Mouse (Mus musculus): Measurements from ENCODE around the gene Hsd17b7. TPM values are rescaled to one million over a fixed set of nuclear protein-coding genes. Genes with fewer than 3 reads are reported as not detected.
A peak's percentile ranks its signal among the peaks of the same experiment; 100 is the strongest.
"Not testable (repeated sequence)": the region's sequence is repeated elsewhere in the genome, so short reads cannot be mapped to it uniquely, and the experiment has no call there.

The Hsd17b7 gene
- polyA plus RNA-seq (2016; fragmentation: Nextera tagmentation; extraction: Ambion mirVana) = 27.9 and 29.0 TPM in 2 replicates

GRCm38 (mm10) chr1:169968792-169969515 is at the start of gene Hsd17b7:
TSS of gene Hsd17b7 (minus strand) at chr1:169969241.
- Histone ChIP-seq H3K27ac (0 out of 2 replicates have a peak within 1 kb of the TSS, but pooled peaks have one; percentile 42), H3K4me1 (peaks cover 8% of the 10 kb centered on the region), H3K9me3 (no peaks in the 10 kb centered on the region), H3K9ac (peak within 1 kb of the TSS; percentile 61), H3K4me2 (replicated peaks) (peak within 1 kb of the TSS; percentile 79), H3K36me3 (peaks cover 23% of the 10 kb centered on the region), H3K4me3 (peak within 1 kb of the TSS; percentile 67), H3K27me3 (replicated peaks) (no peaks in the 10 kb centered on the region)
- peak; percentile 100 for ATAC-seq (ENCODE audit: low FRiP score, low read depth)
- WGBS = under 1% methylated on average over 48 of the region's 48 CpGs

- 96% methylated on average over 3 of the region's 3 CpGs for WGBS
- H3K9ac ChIP-seq = no peak overlapping the region
- no peak overlapping the region for H3K27ac ChIP-seq
- no peak overlapping the region for H3K4me3 ChIP-seq
- peaks cover 33% of the 10 kb centered on the region for H3K9me3 ChIP-seq
- H3K27me3 ChIP-seq (replicated peaks) = no peaks in the 10 kb centered on the region
- H3K36me3 ChIP-seq = peaks cover 3% of the 10 kb centered on the region
- H3K4me2 ChIP-seq (replicated peaks) = no peak overlapping the region
- ATAC-seq (ENCODE audit: low FRiP score, low read depth) = no peak
- H3K4me1 ChIP-seq = no peaks in the 10 kb centered on the region
Observed at GRCm38 (mm10) chr1:170014784-170015183, 45.7 kb upstream of the Hsd17b7 start.

- peaks cover 11% of the 10 kb centered on the region for H3K9me3 ChIP-seq
- no peak overlapping the region for H3K27ac ChIP-seq
- H3K27me3 ChIP-seq (replicated peaks) = no peaks in the 10 kb centered on the region
- 93% methylated on average over 15 of the region's 15 CpGs for WGBS
- H3K4me3 ChIP-seq = no peak overlapping the region
- H3K4me2 ChIP-seq (replicated peaks) = no peak overlapping the region
- ATAC-seq (ENCODE audit: low FRiP score, low read depth) = no peak
- H3K9ac ChIP-seq = no peak overlapping the region
- no peaks in the 10 kb centered on the region for H3K36me3 ChIP-seq
- H3K4me1 ChIP-seq = no peaks in the 10 kb centered on the region
Observed at GRCm38 (mm10) chr1:170010716-170011505, 41.9 kb upstream of the Hsd17b7 start.

- Histone ChIP-seq H3K36me3 (no peaks in the 10 kb centered on the region), H3K4me3 (no peak overlapping the region), H3K9me3 (no peaks in the 10 kb centered on the region), H3K9ac (no peak overlapping the region), H3K4me1 (no peaks in the 10 kb centered on the region), H3K4me2 (replicated peaks) (no peak overlapping the region), H3K27ac (no peak overlapping the region), H3K27me3 (replicated peaks) (no peaks in the 10 kb centered on the region)
- WGBS = 94% methylated on average over 1 of the region's 1 CpGs
- no peak for ATAC-seq (ENCODE audit: low FRiP score, low read depth)
Observed at GRCm38 (mm10) chr1:170009296-170009695, 40.3 kb upstream of the Hsd17b7 start.

- Histone ChIP-seq H3K9me3 (no peaks in the 10 kb centered on the region), H3K27me3 (replicated peaks) (no peaks in the 10 kb centered on the region), H3K36me3 (no peaks in the 10 kb centered on the region), H3K9ac (no peak overlapping the region), H3K4me3 (no peak overlapping the region), H3K4me1 (no peaks in the 10 kb centered on the region), H3K27ac (no peak overlapping the region), H3K4me2 (replicated peaks) (no peak overlapping the region)
- ATAC-seq (ENCODE audit: low FRiP score, low read depth) = no peak
- WGBS = 77% methylated on average over 13 of the region's 13 CpGs
Observed at GRCm38 (mm10) chr1:170008432-170009220, 39.6 kb upstream of the Hsd17b7 start.

GRCm38 (mm10) chr1:170006516-170006915 is 37.5 kb upstream of the Hsd17b7 start:
- Histone ChIP-seq H3K9me3 (no peaks in the 10 kb centered on the region), H3K9ac (no peak overlapping the region), H3K27me3 (replicated peaks) (no peaks in the 10 kb centered on the region), H3K4me3 (no peak overlapping the region), H3K27ac (no peak overlapping the region), H3K4me1 (no peaks in the 10 kb centered on the region), H3K4me2 (replicated peaks) (no peak overlapping the region), H3K36me3 (no peaks in the 10 kb centered on the region)
- ATAC-seq (ENCODE audit: low FRiP score, low read depth) = no peak
- 75% methylated on average over 5 of the region's 5 CpGs for WGBS

- H3K27ac ChIP-seq = no peak overlapping the region
- H3K4me1 ChIP-seq = no peaks in the 10 kb centered on the region
- no peak overlapping the region for H3K4me2 ChIP-seq (replicated peaks)
- H3K9me3 ChIP-seq = no peaks in the 10 kb centered on the region
- no peaks in the 10 kb centered on the region for H3K27me3 ChIP-seq (replicated peaks)
- ATAC-seq (ENCODE audit: low FRiP score, low read depth) = no peak
- H3K9ac ChIP-seq = no peak overlapping the region
- no peaks in the 10 kb centered on the region for H3K36me3 ChIP-seq
- H3K4me3 ChIP-seq = no peak overlapping the region
- 79% methylated on average over 3 of the region's 3 CpGs for WGBS
Observed at GRCm38 (mm10) chr1:170005297-170005696, 36.3 kb upstream of the Hsd17b7 start.

GRCm38 (mm10) chr1:169993901-169994300 is 24.9 kb upstream of the Hsd17b7 start:
- H3K4me3 ChIP-seq; H3K27ac ChIP-seq; H3K4me2 ChIP-seq (replicated peaks); H3K9me3 ChIP-seq; H3K36me3 ChIP-seq; H3K27me3 ChIP-seq (replicated peaks); ATAC-seq (ENCODE audit: low FRiP score, low read depth); H3K4me1 ChIP-seq; H3K9ac ChIP-seq: not testable (repeated sequence)
- 93% methylated on average over 6 of the region's 6 CpGs for WGBS

GRCm38 (mm10) chr1:169986166-169986565 is 17.1 kb upstream of the Hsd17b7 start:
- Histone ChIP-seq H3K4me2 (replicated peaks) (no peak overlapping the region), H3K36me3 (peaks cover 3% of the 10 kb centered on the region; the same call in 1 of the 2 replicates), H3K9ac (no peak overlapping the region), H3K9me3 (no peaks in the 10 kb centered on the region), H3K4me3 (no peak overlapping the region), H3K27ac (no peak overlapping the region), H3K4me1 (no peaks in the 10 kb centered on the region), H3K27me3 (replicated peaks) (no peaks in the 10 kb centered on the region)
- 51% methylated on average over 1 of the region's 1 CpGs for WGBS
- no peak for ATAC-seq (ENCODE audit: low FRiP score, low read depth)

- H3K4me1 ChIP-seq = no peaks in the 10 kb centered on the region
- H3K9ac ChIP-seq = no peak overlapping the region
- H3K4me3 ChIP-seq = no peak overlapping the region
- ATAC-seq (ENCODE audit: low FRiP score, low read depth) = no peak
- H3K27me3 ChIP-seq (replicated peaks) = no peaks in the 10 kb centered on the region
- H3K27ac ChIP-seq = no peak overlapping the region
- 92% methylated on average over 4 of the region's 4 CpGs for WGBS
- no peak overlapping the region for H3K4me2 ChIP-seq (replicated peaks)
- no peaks in the 10 kb centered on the region for H3K36me3 ChIP-seq
- H3K9me3 ChIP-seq = no peaks in the 10 kb centered on the region
Observed at GRCm38 (mm10) chr1:169977621-169978020, 8.6 kb upstream of the Hsd17b7 start.

- no peaks in the 10 kb centered on the region for H3K9me3 ChIP-seq
- WGBS = 92% methylated on average over 2 of the region's 2 CpGs
Observed at GRCm38 (mm10) chr1:169971998-169972397, 3.0 kb upstream of the Hsd17b7 start.

GRCm38 (mm10) chr1:169970936-169971335 is 1.9 kb upstream of the Hsd17b7 start:
- WGBS = 97% methylated on average over 4 of the region's 4 CpGs

More at GRCm38 (mm10) chr1:169971998-169972397, 3.0 kb upstream of the Hsd17b7 start:
- Histone ChIP-seq H3K4me1 (peaks cover 8% of the 10 kb centered on the region), H3K9ac (no peak overlapping the region), H3K4me3 (no peak overlapping the region), H3K4me2 (replicated peaks) (no peak overlapping the region), H3K36me3 (no peaks in the 10 kb centered on the region), H3K27me3 (replicated peaks) (no peaks in the 10 kb centered on the region), H3K27ac (no peak overlapping the region)
- ATAC-seq (ENCODE audit: low FRiP score, low read depth) = no peak

More at GRCm38 (mm10) chr1:169970936-169971335, 1.9 kb upstream of the Hsd17b7 start:
- peaks cover 8% of the 10 kb centered on the region for H3K4me1 ChIP-seq
- H3K4me3 ChIP-seq = no peak overlapping the region
- no peaks in the 10 kb centered on the region for H3K27me3 ChIP-seq (replicated peaks)
- H3K4me2 ChIP-seq (replicated peaks) = no peak overlapping the region
- H3K36me3 ChIP-seq = peaks cover 6% of the 10 kb centered on the region
- no peak overlapping the region for H3K27ac ChIP-seq
- no peak overlapping the region for H3K9ac ChIP-seq
- H3K9me3 ChIP-seq = no peaks in the 10 kb centered on the region
- no peak for ATAC-seq (ENCODE audit: low FRiP score, low read depth)

Data from neural tube, embryonic 12.5 days (tissue).